Mouse (Mus musculus) limb, embryonic 14.5 days (tissue): ENCODE results near the gene Chrm4. TPM values are rescaled to one million over a fixed set of nuclear protein-coding genes. Genes with fewer than 3 reads are reported as not detected.

ENCODE experiments used
- ATAC-seq: fragments of 200-750 bp; cut with Nextera tagmentation; 2 replicates; pipeline ENCODE4 v1.8.0; 2017; ENCODE audit warnings: low read depth, moderate number of reproducible peaks, moderate TSS enrichment; ENCODE audit not compliant: low FRiP score
- DNase-seq: peaks from one replicate; pipeline ENCODE4 v3.0.0-alpha.2; 2015; ENCODE audit warnings: low spot score
- H3K27ac ChIP-seq: fragments of 300-500 bp; sonication (generic); replicated peaks from 2 replicates; pipeline ENCODE4 v1.5.1; 2014; ENCODE audit warnings: low read depth, mild to moderate bottlenecking, low read length, moderate library complexity, mixed read lengths
- H3K27me3 ChIP-seq: fragments of 300-500 bp; sonication (generic); 2 replicates; pipeline ENCODE4 v1.6.1; 2014; ENCODE audit warnings: low read length, mixed read lengths; ENCODE audit not compliant: control insufficient read depth, insufficient read depth
- H3K36me3 ChIP-seq: fragments of 300-500 bp; sonication (generic); 2 replicates; pipeline ENCODE4 v1.6.1; 2014; ENCODE audit warnings: mild to moderate bottlenecking, low read length, moderate library complexity, mixed read lengths; ENCODE audit not compliant: control insufficient read depth, insufficient read depth
- H3K4me1 ChIP-seq: fragments of 300-500 bp; sonication (generic); 2 replicates; pipeline ENCODE4 v1.6.1; 2014; ENCODE audit warnings: antibody characterized with exemption, low read length, mixed read lengths; ENCODE audit not compliant: control insufficient read depth, insufficient read depth
- H3K4me2 ChIP-seq: fragments of 300-500 bp; sonication (generic); replicated peaks from 2 replicates; pipeline ENCODE4 v1.6.1; 2014; ENCODE audit warnings: low read depth, mild to moderate bottlenecking, low read length, moderate library complexity; ENCODE audit not compliant: severe bottlenecking
- H3K4me3 ChIP-seq: fragments of 300-500 bp; sonication (generic); replicated peaks from 2 replicates; pipeline ENCODE4 v1.5.1; 2014; ENCODE audit warnings: low read length
- H3K9ac ChIP-seq: fragments of 300-500 bp; sonication (generic); 2 replicates; pipeline ENCODE4 v1.6.1; 2014; ENCODE audit warnings: mild to moderate bottlenecking, low read depth, low read length, moderate library complexity; ENCODE audit not compliant: severe bottlenecking
- H3K9me3 ChIP-seq: fragments of 300-500 bp; sonication (generic); 2 replicates; pipeline ENCODE4 v1.6.1; 2016; ENCODE audit warnings: low read length; ENCODE audit not compliant: control insufficient read depth
- POLR2A ChIP-seq: fragments of 200-500 bp; IDR thresholded peaks from 2 replicates; pipeline ENCODE4 v1.8.0; 2012; ENCODE audit warnings: inconsistent platforms, mild to moderate bottlenecking, moderate library complexity, borderline replicate concordance; ENCODE audit not compliant: insufficient read depth, insufficient read length; ENCODE audit errors: extremely low read depth
- WGBS: fragments of 180-500 bp; shearing (Covaris S2); extraction: QIAGEN DNeasy Blood & Tissue Kit; methylation state at CpG from one replicate; pipeline ENCODE4 v1.1.7; 2014; 5-methylcytosine and 5-hydroxymethylcytosine counted together
- polyA plus RNA-seq, 2 experiments: library from polyadenylated mRNA; depleted of rRNA in 1 of 2; stranded (reverse) in 1 of 2; unstranded in 1 of 2; fragments of >200 nt; fragmentation: Nextera tagmentation in 1 of 2; extraction: Ambion mirVana in 1 of 2; gene quantifications; 2 replicates each; pipeline versions ENCODE4 v1.2.1 to v1.2.3; 2012 to 2014

The Chrm4 gene
- polyA plus RNA-seq, 2 experiments: 0.17 to 0.47 TPM

- Histone ChIP-seq H3K27me3 (peaks cover 37% of the 10 kb centered on the region), H3K4me1 (peaks cover 18% of the 10 kb centered on the region), H3K4me2 (peak overlapping the region; percentile 94), H3K9me3 (no peaks in the 10 kb centered on the region), H3K4me3 (peak overlapping the region; percentile 54), H3K27ac (no peak overlapping the region), H3K36me3 (peaks cover 3% of the 10 kb centered on the region; the same call in 1 of the 2 replicates), H3K9ac (no peak overlapping the region)
- WGBS: 5% methylated on average over 54 of the region's 54 CpGs
- TF ChIP-seq POLR2A: no peak
- peak; percentile 38; the same call in 1 of the 2 replicates for ATAC-seq
- DNase-seq: peak; percentile 82
Observed at GRCm38 (mm10) chr2:91923415-91924337, 3.4 kb upstream of the Chrm4 start.

GRCm38 (mm10) chr2:91924726-91925125 lies 2.3 kb upstream of the Chrm4 start:
- Histone ChIP-seq H3K27ac (no peak overlapping the region), H3K4me2 (no peak overlapping the region), H3K36me3 (peaks cover 4% of the 10 kb centered on the region; the same call in 1 of the 2 replicates), H3K9me3 (no peaks in the 10 kb centered on the region), H3K9ac (no peak overlapping the region), H3K27me3 (peaks cover 37% of the 10 kb centered on the region), H3K4me1 (peaks cover 19% of the 10 kb centered on the region), H3K4me3 (no peak overlapping the region)
- 65% methylated on average over 1 of the region's 1 CpGs for WGBS
- ATAC-seq (no peak), DNase-seq (no peak)
- TF ChIP-seq POLR2A: no peak

GRCm38 (mm10) chr2:91925442-91925841 lies 1.6 kb upstream of the Chrm4 start:
- DNase-seq (no peak), ATAC-seq (no peak)
- Histone ChIP-seq H3K4me2 (no peak overlapping the region), H3K36me3 (peaks cover 7% of the 10 kb centered on the region; the same call in 1 of the 2 replicates), H3K27me3 (peaks cover 35% of the 10 kb centered on the region), H3K4me3 (no peak overlapping the region), H3K9ac (no peak overlapping the region), H3K9me3 (no peaks in the 10 kb centered on the region), H3K27ac (no peak overlapping the region), H3K4me1 (peaks cover 22% of the 10 kb centered on the region)
- 78% methylated on average over 15 of the region's 15 CpGs for WGBS
- TF ChIP-seq POLR2A: no peak

GRCm38 (mm10) chr2:91927826-91928533 lies 931 bp downstream of the Chrm4 start:
- Histone ChIP-seq H3K27ac (no peak overlapping the region), H3K36me3 (peaks cover 7% of the 10 kb centered on the region; the same call in 1 of the 2 replicates), H3K4me3 (no peak overlapping the region), H3K4me2 (no peak overlapping the region), H3K27me3 (peaks cover 10% of the 10 kb centered on the region), H3K4me1 (peaks cover 19% of the 10 kb centered on the region), H3K9me3 (no peaks in the 10 kb centered on the region), H3K9ac (no peak overlapping the region)
- 40% methylated on average over 32 of the region's 34 CpGs for whole genome bisulfite sequencing
- no peak for TF ChIP-seq POLR2A
- ATAC-seq (no peak), DNase-seq (peak; percentile 73)
